Mouse (Mus musculus) lung, adult 2 months (tissue): ENCODE data around the gene Map2k6.
"Not testable (repeated sequence)": the region's sequence is repeated elsewhere in the genome, so short reads cannot be mapped to it uniquely, and the experiment has no call there.

Source experiments
- CTCF ChIP-seq: fragments of 200-500 bp; IDR thresholded peaks from 2 replicates; pipeline ENCODE4 v1.5.1; 2011; ENCODE audit warnings: mild to moderate bottlenecking, low read length, control low read depth; ENCODE audit not compliant: insufficient read depth
- POLR2A ChIP-seq: fragments of 200-500 bp; IDR thresholded peaks from 2 replicates; pipeline ENCODE4 v1.6.1; 2011; ENCODE audit warnings: low read depth, mild to moderate bottlenecking, control low read depth, low read length, borderline replicate concordance; ENCODE audit errors: extremely low read depth

- TF ChIP-seq POLR2A, CTCF: not testable (repeated sequence)
Observed at GRCm38 (mm10) chr11:110355131-110355530, 43.8 kb upstream of the Map2k6 start.
